Comparison of ENCODE assay signal across 11 mouse cellular contexts in genomic region chr7:82567811-82568210, GRCm38 (mm10).
"Had no signal": no experiment of that assay in that cellular context is flagged by ENCODE, and none has a peak within 500 bp of the region (broad histone marks: within the 10 kb centered on the region; RNA-seq: fewer than 3 reads in every experiment).

No protein-coding gene starts in this region.

- DNase-seq: retina, postnatal 1 day; right cerebral cortex, adult 18-20 months; right cerebral cortex, postnatal 14 days; right cerebral cortex, postnatal 25 days; spleen, adult 18-20 months; thymus, adult 18-20 months; thymus, adult 2 months; thymus, postnatal 14 days; thymus, postnatal 25 days; thymus, postnatal 36 days; thymus, postnatal 4 days had no signal
